Mouse (Mus musculus): ENCODE results near the gene Gjd3.

Gene Gjd3

DNA sequence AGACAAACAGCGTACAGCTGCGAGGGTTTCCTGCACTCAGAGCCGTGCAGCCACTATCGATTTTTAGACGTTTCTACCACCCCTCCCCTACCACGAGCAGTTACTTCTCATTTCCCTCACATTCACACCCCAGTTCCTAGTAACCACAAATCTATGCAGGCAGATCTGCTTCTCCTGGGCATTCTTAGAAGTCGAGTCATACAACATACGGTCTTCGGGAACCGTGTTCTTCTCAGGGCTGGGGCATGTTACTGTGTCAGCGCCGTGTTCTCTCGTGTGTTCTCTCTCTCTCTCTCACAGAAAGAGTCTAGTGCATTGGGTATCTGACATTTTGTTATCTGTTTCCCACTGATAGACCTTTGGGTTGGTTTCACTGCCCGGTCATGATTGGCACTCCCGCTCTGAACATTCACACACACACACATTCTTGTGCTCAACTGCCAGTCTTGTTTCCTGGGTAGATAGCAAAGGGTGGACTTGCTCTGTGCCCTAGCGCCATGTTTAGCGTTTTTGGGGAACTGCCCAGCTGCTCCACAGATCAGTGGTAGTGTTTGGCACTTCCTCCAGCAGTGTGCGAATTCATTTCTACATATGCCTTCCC, 34.7 kb downstream of the Gjd3 start:
- in situ Hi-C loops (cut with MboI, MseI), result loop anchor here (10.0 kb wide), 1 partner anchor 197 kb away; no protein-coding TSS in a partner anchor

DNA sequence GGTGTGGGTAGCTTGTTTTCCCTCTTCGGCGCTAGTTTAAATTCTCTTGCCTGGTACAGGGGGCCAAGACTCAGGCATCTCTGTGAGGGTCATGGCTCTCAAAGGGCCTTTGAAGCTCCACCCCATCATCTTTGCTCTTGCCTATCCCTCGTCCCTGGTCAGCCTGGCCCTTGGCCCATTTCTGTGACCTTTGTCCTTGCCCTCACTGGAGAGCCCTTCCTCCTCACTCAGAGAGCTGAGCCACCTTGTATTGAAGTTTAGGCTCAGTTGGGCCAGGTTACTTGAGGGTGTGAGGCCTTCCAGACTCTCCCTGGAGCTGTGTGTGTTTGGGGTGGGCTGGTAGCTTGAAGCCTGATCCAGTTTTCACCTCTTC, 37.2 kb downstream of the Gjd3 start:
- in situ Hi-C loops (cut with MboI, MseI), result loop anchor here (10.0 kb wide), 1 partner anchor 199 kb away; no protein-coding TSS in a partner anchor

DNA sequence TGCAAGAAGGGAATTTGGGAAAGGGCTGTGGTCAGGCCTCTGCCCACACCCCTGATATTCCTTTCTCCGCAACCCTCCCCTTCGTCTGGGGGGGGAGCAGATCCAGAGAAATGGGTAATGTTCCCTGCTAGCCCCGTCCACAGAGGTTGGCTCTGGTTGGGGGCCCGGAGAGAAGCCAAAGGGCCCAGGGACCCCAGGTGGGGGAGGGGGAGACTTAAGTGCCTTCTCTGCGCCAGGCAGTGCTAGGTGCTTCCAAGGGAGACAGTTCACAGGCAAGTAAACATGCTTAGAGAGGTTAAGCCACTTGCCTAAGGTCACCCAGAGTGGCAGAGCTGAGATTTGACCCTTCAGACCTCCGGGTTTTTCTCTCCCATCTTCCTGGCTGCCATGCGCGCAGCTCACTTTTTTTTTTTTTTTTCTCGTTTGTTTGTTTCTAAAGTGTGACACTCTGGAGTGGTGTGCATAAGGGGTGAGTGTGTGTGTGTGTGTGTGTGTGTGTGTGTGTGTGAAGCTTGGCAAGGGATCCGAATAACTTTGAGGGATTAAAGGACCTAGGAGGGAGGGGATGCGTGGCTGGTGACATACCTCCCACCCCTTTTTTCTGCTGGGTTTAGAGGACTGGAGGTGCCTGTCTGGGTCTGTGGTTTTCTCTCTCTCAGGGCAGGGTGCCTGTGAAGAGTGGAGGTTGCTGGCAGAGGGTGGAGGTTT, 37.8 kb downstream of the Gjd3 start:
- in situ Hi-C loops (cut with MboI, MseI), result loop anchor here (10.0 kb wide), 1 partner anchor 200 kb away; no protein-coding TSS in a partner anchor

DNA sequence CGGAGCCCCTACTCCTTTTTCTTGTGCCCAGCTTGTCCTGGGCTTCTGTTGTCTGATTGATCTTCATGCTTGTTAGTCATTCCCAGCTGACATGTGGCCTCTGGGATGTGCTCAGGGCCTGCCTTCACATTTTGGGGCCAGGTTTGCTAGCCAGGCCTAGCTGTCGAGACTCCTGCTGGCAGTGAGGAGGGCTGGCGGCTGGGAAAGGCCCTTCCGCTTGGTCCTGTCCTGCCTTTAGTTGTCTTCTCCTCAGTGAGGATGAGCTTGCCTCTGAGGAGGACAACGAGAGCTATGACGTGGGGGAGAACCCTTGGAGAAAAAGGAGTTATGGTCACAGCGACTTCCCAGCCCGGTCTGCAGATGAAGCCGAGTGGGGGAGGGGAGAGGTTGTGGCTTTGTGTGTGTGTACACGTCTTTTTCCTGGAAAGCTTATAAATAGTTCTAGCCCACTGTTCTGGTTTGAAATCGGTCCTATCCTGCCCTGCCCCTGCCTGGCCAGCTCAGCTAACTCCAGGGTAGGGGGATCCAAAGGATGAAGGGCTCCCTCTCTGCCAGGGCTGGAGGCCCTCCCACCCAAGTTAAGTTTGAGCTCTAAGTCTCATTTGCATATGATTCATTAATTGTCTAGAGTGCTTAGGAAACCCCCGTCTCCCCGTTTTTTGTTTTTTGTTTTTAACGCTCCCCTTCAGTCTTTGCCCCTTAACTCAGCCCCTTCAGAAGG, 38.9 kb downstream of the Gjd3 start:
- in situ Hi-C loops (cut with MboI, MseI), result loop anchor here (10.0 kb wide), 1 partner anchor 201 kb away; no protein-coding TSS in a partner anchor

DNA sequence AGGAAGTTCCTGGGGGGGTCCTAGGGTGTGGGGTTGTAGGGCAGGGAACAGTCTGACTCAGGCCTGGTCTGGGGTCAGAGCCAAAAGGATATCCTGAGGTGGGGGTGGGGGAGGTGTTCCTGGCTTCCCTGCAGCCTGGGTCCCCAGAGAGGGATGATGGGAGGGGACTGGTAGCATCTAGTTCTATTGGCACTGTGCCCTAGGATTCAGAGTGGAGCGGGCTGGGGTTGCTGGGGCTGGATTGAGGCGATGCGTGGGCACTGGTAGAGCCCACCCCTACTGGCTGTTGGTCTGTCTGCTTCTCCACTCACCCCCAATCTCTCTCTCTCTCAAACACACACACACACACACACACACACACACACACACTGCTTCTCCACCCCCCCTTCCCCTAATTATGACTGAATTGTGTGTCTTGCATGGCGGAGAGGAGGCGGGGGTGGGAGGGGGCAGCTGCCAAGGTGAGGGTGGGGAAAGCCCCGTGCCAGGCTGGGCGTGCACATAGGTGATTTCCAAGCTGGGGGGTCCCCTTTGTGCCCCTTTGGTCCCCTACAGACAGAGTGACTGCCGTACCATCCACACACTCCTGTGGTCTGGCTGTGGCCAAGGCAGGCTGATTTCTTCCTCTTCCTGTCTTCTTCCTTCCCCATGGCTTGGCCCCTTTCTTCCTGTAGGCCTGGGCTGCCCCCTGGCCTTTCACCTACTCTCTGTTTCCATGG, 39.7 kb downstream of the Gjd3 start:
- in situ Hi-C loops (cut with MboI, MseI), result loop anchor here (10.0 kb wide), 1 partner anchor 202 kb away; no protein-coding TSS in a partner anchor

DNA sequence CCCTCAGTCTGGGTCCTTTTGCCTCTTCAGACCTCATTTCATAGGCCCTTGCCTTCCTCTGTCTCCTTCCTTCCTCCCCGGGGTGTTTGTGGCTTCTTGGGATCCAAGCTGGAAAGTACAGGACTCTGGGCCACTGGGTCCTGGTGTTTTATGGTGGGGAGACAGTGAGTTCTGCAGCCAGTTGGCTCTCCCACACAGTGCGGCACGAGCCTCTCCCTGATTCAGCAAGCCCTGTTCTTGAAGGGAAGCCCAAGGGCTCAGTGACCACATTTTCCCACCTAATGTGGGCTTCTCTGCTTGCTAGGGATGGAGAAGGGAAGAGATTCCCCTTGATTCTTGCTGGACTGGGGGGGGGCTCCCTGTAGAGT, 40.3 kb downstream of the Gjd3 start:
- in situ Hi-C loops (cut with MboI, MseI), result loop anchor here (10.0 kb wide), 1 partner anchor 202 kb away; no protein-coding TSS in a partner anchor

DNA sequence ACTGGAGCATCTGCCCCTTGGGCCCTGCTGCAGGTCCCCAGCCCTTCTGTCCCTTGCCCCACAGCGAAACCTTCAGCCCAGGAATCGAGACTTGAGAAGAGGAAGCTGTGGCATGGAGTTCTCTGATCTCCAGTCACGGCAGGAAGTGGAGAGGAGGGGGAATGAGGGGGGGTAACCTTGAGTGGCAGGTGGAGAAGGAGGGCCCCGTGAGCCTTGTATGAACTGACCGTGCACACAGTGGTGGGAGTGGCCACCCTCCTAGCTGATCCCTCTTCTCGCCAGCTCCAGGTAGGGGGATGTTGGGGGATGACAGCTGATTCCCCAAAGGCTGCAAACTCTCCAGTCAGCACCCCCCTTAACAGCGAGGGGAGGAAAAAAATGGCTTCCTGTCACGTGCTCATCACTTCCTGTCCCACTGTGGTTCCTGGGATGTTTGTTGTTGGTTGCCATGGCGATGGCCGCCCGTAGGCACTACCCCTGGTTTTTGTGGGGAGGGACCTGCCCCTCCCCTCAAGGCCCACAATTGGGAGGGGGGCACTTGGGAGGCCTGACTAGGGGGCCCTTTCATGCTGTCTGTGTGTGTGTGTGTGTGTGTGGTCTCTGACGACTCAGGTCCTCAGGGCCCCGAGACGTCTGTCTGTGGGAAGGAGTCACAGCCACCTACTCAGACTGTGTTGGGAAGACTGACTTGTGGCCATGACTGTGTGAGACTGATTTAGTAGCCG, 40.8 kb downstream of the Gjd3 start:
- in situ Hi-C loops (cut with MboI, MseI), result loop anchor here (10.0 kb wide), 1 partner anchor 203 kb away; no protein-coding TSS in a partner anchor

DNA sequence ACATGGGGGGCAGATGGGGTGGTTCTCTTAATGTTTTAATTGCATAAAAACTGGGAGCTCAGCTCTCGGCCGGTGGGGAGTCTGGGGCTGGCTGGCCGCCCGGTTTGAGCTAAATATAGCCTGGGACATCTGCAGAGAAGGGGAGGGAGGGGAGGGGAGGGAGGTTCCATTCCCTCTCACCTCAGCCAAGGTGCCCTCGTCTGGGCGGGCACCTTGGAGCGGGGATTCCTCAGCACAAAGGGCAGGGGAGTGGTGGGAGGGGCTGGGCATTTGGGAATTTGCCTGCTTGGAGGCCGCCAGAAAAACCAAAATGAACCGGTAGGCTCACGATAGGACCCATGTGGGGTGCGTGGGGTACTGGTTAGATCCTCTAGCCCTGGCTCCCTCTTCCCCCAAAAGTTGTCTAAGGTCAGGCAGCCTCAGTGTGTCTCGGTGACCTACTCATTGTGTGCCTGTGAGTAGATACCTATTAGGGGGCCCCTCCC, 41.4 kb downstream of the Gjd3 start:
- in situ Hi-C loops (cut with MboI, MseI), result loop anchor here (10.0 kb wide), 1 partner anchor 203 kb away; no protein-coding TSS in a partner anchor

DNA sequence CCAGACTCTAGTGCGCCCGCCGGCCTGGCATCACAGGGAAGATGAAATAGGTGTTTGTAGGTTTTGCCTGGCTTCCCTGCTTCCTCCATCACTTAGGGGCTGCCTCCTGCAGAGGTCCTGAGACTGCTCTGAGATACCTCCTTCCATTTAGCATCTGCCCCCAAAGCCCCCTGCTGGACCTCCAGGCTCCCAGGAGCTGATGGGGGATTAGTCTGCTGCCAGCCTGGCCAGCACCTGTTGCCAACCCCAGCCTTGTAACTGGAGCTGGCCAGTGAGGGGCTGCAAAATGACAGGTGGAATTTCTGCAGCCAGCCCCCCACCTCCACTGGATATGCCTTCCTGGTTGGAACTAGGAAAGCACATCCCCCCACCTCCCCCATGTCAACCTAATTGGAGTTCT, 42.0 kb downstream of the Gjd3 start:
- in situ Hi-C loops (cut with MboI, MseI), result loop anchor here (10.0 kb wide), 1 partner anchor 204 kb away; no protein-coding TSS in a partner anchor

DNA sequence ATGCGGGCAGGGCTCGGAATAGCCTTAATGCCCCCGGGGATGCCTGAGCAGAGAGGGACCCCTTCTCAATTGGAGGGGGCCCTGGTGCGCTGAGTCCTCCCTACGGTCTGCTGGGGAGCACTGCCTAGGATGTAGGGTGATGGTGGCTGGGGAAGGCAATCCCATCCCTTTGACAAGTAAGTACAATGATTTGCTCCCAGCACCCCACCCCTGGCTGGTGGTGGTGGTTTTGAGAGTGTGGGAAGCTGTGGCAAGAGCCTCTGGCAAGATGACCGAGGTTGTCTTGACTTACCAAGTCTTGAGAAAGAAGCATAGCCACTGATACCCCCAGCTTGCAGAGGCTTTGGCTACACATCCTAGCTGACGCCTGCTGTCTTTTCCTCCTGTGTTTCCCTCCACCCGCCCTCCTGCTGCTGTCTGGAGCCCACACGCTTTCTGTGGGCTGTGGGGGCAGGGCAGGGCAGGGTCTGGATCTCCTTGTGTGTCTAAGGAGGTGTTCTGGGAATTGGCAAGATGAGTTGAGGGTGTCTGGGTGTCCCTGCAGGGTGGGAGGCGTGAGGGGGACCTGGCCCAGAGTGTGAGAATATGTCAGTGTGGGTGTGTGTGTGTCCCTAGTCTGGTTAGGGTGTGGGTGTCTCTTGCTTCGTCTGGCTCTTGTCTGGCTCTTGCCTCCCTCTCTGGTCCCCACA, 42.7 kb downstream of the Gjd3 start:
- in situ Hi-C loops (cut with MboI, MseI), result loop anchor here (10.0 kb wide), 1 partner anchor 205 kb away; no protein-coding TSS in a partner anchor

DNA sequence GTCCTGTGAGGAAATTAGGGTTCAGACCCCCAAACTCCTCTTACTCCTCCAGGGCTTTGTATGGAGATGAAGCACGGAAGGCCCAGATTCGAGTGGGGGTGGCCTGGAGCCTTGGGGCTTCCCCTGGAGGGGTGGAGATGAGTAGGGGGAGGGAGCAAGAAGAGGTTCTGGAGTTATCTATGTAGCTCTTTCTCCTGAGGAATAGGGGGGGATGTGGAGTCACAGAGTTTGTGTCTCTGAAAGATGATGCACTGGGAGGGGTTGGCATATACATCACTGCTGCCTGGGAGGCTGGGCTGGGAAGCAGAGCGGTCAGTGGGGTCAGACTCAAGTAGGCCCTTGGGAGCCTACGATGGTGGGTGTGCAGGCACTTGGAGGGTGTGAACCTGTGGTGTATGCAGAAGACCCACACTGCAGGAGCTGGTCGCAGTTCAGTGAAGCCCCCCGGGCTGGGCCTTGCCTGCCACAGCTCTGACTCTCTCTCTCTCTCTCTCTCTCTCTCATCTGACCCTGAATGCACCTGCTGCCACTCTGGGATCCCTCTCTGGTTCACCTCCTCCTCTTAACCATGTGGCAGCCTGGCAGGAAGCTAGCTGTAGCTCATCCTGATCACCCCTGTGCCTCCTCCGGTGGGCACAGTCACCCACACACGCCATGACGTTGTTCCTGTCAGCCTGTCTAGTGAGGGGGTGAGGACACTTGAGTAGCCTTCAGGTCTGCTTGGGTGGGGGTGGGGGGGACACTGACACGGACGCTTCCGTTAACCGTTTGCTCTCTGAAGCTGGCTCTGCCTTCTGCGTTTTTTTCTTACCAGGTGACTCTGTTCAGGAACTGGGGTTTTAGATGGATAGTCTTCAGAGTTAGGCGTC, 43.5 kb downstream of the Gjd3 start:
- in situ Hi-C loops (cut with MboI, MseI), result no loop called here

DNA sequence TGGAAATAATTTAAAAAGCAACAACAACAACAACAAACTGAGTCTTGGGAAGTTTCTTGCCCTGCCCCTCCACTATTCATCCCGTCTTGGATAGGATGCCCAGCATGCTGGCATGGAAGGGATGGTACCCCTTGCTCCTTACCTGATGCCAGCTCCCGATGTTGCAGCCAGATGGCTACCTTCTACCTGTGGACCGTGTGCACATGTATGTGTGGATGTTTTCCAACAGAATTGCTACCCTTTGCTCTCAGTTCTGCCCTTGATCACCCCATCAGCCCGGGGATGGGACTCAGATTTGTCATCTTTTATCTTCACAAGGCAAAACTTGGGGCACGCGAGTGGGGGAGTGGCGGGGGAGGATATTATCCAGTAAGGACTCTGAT, 44.1 kb downstream of the Gjd3 start:
- in situ Hi-C loops (cut with MboI, MseI), result no loop called here

DNA sequence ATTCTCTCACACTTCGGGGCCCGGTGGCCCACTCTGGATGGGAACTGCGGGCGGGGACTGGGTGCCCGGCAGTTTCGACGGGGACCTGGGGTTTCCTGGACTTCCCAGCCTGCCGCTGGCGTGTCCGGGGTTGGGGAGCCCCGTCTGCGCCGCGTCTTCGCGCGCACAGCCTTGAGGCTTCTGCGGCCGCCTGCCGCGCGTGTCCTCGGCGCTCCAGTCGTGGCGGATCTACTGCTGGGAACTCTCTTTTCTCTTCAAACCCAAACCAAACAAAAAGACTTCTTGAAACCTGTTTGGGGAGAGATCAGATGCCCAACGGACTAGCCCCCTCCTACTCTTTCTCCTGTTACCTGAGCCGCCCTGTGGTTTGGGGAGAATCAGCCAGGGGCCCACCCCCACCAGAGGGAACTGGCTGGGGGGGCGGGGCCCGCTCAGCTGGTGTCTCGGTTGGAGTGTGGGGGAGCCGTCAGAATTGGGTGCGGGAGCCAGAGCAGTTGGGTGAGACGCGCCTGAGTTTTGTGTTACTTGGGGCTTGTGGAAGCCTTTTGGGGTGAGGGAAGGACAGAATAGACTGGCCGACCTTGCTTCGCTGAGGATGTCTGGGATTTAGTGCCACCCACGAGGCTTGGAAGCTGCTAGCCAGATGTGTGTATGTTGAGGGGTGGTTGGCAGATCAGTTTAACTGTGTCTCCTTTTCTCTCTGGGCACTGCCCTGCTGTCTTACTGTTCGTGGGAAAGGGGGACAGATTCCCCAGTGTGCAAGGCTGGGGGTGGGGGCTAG, 44.7 kb downstream of the Gjd3 start:
- in situ Hi-C loops (cut with MboI, MseI), result no loop called here

DNA sequence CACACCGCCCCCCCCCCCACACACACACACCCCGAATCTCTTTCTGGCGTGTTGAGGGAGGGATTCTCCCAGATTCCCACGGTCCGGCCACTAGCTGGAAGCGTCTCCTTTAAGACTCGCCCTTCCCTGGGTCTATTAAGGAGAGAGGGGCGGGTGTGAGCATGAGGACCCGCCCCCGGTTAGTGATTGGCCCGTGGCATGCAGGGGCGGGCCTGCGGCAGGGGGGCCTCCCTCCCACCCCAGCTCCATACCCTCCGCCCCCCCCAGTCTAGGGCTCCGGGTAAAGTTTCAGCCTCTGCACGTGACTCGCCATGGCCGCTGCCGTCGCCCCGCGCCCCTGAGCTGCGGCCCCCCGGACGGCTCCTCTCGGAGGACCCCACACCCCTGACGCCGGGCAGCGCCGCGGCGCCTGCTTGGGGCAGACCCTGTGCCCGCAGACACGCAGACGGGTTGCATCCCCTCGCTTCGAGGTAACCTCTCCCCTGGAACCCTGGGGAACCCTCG, 45.4 kb downstream of the Gjd3 start:
- in situ Hi-C loops (cut with MboI, MseI), result no loop called here

DNA sequence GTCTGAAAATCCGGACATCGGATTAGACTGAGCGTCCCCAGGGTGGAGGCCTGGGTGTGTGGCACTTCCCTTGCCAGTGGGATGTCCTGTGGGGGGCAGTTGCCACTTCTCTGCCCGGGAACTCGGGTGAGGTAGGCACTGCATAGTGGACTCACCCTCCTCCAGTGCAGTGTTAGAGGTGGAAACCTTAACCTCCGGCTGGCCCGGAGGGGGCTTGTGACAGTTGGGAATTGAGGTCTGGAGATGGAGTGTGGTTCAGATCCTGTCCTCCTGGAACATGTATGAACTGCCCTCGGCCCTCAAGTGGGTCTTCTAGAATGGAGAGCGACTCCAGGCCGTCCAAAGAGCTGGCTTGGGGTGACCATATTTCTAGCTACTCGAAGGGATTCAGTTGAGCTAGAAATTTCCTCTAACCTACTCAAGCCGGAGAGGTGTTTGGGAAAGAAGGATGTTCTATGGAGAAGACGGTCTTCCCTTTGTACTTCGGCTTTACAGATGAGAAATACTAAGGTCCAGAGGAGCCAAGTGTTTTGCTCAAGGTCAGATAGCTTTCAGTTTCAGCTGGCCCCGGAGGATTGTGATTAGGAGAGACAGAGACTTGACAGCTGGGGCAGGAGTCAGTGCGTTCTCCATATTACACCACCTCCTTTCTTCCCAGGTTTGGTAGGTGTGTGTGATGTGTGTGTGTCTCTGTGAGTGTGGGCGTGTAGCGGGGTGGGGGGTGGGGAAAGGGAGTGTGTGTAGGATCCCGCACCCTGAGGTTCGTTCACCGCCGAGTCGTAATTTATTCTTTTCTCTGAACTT, 46.0 kb downstream of the Gjd3 start:
- in situ Hi-C loops (cut with MboI, MseI), result no loop called here

DNA sequence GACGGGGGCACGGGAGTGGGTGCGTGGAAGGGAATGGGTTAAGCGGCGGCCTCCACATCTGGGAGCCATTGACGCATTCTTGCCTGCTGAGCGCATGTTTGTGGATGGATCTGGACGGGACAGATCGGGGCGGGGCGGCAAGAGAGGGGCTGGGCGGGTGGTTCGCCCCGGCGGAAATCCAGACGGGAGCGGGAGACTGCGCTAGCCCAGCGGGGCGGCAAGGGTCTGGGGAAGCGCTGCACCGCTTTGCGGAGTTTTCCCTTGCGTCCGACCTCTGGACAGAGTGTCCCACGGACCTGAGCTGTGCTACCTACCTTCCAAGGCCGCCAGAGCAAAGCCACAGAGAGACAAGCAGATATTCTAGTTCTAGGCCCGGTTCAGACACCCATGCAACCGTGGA, 46.6 kb downstream of the Gjd3 start:
- in situ Hi-C loops (cut with MboI, MseI), result no loop called here

DNA sequence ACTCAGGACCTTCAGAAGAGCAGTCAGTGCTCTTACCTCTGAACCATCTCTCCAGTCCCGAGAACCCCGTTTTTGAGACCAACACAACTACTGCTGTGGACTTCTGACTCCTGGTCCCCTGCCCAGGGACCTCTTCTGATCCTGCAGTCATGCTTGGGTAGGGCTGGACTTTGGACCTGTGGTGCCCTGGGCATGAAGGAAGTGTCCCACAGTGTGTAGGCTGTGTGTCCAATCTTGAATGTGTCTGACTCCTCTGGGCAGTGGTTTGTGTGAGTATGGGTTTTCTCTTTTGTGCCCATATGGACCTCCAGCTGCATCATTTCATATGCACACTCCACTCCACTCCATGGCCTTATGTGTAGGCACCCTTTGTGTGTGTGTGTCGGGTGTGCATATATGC, 47.7 kb downstream of the Gjd3 start:
- in situ Hi-C loops (cut with MboI, MseI), result no loop called here

All from T-helper 2 cell (primary cell).